Mouse (Mus musculus): ENCODE data around the gene Olfr1496. TPM values are rescaled to one million over a fixed set of nuclear protein-coding genes. Genes with fewer than 3 reads are reported as not detected.
"Not testable (repeated sequence)": the region's sequence is repeated elsewhere in the genome, so short reads cannot be mapped to it uniquely, and the experiment has no call there.

Olfr1496 gene
- not detected for total RNA-seq (2021)

- intact Hi-C loops (cut with DNase I): no loop called here
- DNase-seq (ENCODE audit: low spot score): no peak
Observed at GRCm38 (mm10) chr19:13777578-13777977, at the start of gene Olfr1496. Olfr1496 (plus strand) TSS chr19:13777878.

- DNase-seq (ENCODE audit: low spot score): no peak
- intact Hi-C loops (cut with DNase I): no loop called here
Observed at GRCm38 (mm10) chr19:13739428-13739827, 38.2 kb upstream of the Olfr1496 start, which contains the start of gene Olfr1494. Olfr1494 (plus strand) TSS chr19:13739728.

DNA sequence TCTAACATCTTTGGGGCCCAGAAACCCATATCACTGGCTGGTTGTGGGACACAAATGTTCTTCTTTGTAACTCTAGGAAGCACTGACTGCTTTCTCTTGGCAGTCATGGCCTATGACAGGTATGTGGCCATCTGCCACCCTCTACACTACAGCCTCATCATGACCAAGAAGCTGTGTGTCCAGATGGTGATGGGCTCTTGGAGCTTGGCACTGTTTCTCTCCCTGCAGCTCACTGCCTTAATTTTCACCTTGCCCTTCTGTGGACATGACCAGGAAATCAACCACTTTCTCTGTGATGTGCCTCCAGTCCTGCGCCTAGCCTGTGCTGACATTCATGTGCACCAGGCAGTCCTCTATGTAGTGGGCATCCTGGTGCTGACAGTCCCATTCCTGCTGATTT is 28.3 kb upstream of the Olfr1496 start:
- DNase-seq (ENCODE audit: low spot score): no peak
- intact Hi-C loops (cut with DNase I): no loop called here

DNA sequence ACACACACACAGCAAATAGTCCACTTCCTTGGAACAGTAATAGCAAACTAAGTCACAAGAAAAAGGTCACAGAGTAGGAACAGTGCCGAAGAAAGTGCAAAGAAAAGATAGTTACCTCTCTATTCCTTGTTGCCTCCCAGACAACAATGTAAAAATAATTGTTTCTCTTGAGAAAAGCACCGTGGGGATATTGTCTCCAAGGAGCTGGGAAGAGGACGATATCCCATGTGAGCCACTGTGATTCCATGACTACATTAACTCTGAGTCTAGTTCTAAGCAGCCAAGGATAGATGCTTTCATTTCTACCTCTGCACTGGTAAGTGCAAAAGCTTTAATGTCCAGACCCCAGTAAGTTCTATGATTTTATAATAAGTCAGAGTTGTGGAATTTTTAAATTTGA is 13.4 kb upstream of the Olfr1496 start, which contains the start of gene Olfr1495:
Gene Olfr1495 (plus strand): TSS at position 301 of the 400 bp plus-strand sequence.
- DNase-seq (ENCODE audit: low spot score): no peak
- intact Hi-C loops (cut with DNase I): no loop called here

DNA sequence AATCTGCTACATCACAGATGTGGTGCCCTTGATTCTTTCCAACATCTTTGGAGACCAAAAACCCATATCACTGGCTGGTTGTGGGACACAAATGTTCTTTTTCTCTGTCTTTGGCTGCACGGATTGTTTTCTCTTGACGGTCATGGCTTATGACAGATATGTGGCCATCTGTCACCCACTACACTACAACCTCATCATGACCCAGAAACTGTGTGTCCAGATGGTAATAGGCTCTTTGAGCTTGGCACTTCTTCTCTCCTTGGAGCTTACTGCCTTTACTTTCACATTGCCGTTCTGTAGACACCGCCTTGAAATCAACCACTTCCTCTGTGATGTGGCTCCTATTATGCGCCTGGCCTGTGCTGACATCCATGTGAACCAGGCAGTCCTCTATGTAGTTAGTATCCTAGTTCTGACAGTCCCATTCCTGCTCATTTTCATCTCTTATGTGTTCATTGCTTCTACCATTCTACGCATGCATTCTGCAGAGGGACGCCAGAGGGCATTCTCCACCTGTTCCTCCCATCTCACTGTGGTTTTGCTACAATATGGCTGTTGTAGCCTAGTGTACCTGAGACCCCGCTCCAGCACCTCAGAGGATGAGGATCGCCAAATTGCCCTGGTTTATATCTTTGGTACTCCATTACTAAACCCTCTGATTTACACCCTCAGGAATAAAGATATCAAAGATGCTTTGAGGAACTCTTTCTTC is 9.0 kb upstream of the Olfr1496 start:
- no peak for DNase-seq (ENCODE audit: low spot score)
- intact Hi-C loops (cut with DNase I): no loop called here

DNA sequence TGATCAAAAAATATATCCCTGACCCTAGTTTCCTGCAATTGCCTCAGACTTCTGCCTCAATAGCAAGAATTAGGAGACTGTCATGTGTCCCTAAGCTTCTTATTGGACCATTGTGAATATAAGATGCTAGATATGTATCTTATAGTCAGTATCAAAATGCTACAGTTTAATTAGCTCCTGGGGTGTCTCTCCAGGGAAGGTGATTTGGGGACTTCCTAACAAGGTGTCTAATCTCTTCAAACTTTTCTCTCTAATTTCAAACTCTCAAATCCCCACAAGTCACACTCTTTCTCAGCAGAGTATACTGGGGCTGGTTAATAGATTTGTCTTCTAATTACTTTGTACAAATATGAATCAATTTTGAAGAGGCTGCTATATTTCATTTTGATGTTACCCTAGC is 20.4 kb downstream of the Olfr1496 start, which contains the start of gene Olfr1497:
Gene Olfr1497 (minus strand): TSS at position 101 of the 400 bp plus-strand sequence.
- intact Hi-C loops (cut with DNase I): no loop called here
- DNase-seq (ENCODE audit: low spot score): no peak

GRCm38 (mm10) chr19:13805486-13805885 is 27.8 kb downstream of the Olfr1496 start:
- intact Hi-C loops (cut with DNase I); DNase-seq (ENCODE audit: low spot score): not testable (repeated sequence)

- no peak for DNase-seq (ENCODE audit: low spot score)
- intact Hi-C loops (cut with DNase I): no loop called here
Observed at GRCm38 (mm10) chr19:13812823-13813222, 35.1 kb downstream of the Olfr1496 start.

GRCm38 (mm10) chr19:13818827-13819226 is 41.1 kb downstream of the Olfr1496 start:
- intact Hi-C loops (cut with DNase I): no loop called here
- DNase-seq (ENCODE audit: low spot score): no peak

DNA sequence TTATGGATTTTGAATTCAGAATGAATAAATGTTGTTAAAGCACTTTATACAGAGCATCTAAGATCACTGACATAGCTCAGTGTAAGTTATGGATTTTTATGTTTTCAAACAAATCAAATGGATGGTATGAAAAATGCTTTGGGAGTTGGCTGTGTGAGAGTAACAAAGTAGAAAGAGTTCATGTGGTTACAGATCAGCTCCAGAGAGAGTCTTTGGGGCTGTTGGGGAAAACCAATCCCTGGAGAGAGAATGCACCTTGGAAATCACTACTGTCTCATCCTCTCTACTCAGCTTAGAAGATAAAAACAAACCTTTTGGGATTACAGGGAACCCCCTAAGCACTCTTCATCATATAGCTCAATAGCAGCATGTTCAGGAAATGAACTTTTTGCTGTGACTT is 41.7 kb downstream of the Olfr1496 start, which contains the start of gene Olfr1499:
Gene Olfr1499 (minus strand): TSS at position 101 of the 400 bp plus-strand sequence.
- intact Hi-C loops (cut with DNase I): no loop called here
- DNase-seq (ENCODE audit: low spot score): no peak

DNA sequence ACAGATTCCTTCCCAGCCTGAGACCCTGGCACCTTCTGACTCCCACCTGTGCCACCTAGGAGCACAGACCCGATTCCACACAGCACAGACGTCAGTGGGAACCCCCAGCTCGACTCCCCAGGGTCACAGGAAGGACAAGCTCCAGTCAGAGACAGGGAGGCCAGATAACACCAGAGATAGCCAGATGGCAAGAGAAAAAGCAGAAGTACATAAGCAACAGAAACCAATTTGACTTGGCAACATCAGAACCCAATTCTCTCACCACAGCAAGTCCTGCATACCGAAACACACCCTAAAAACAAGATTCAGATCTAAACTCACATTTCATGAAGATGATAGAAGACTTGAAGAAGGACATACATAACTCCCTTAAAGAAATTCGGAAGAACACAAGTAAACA is 43.2 kb downstream of the Olfr1496 start:
- DNase-seq (ENCODE audit: low spot score): no peak
- intact Hi-C loops (cut with DNase I): no loop called here

- intact Hi-C loops (cut with DNase I): no loop called here
- no peak for DNase-seq (ENCODE audit: low spot score)
Observed at GRCm38 (mm10) chr19:13828447-13828846, 50.8 kb downstream of the Olfr1496 start.

- intact Hi-C loops (cut with DNase I): no loop called here
- DNase-seq (ENCODE audit: low spot score): no peak
Observed at GRCm38 (mm10) chr19:13830388-13830787, 52.7 kb downstream of the Olfr1496 start, which contains the start of gene Olfr1500. Olfr1500 (minus strand) TSS chr19:13830488.

Other genes with a start within 250 kb of the Olfr1496 start
- not detected for gene Olfr1480, start 250.0 kb upstream of the Olfr1496 start, total RNA-seq (2021)
- gene Olfr1484, start 194.4 kb upstream of the Olfr1496 start, total RNA-seq (2021): not detected
- not detected for gene Olfr1487, start 160.5 kb upstream of the Olfr1496 start, total RNA-seq (2021)
- gene Olfr1489, start 146.3 kb upstream of the Olfr1496 start, total RNA-seq (2021): not detected
- not detected for gene Olfr1490, start 126.8 kb upstream of the Olfr1496 start, total RNA-seq (2021)
- not detected for gene Olfr1491, start 80.6 kb upstream of the Olfr1496 start, total RNA-seq (2021)
- gene Olfr1493-ps1, start 54.6 kb upstream of the Olfr1496 start, total RNA-seq (2021): not detected
- gene Olfr1494, start 38.1 kb upstream of the Olfr1496 start, total RNA-seq (2021): not detected
- not detected for gene Olfr1495, start 13.3 kb upstream of the Olfr1496 start, total RNA-seq (2021)
- not detected for gene Olfr1497, start 20.3 kb downstream of the Olfr1496 start, total RNA-seq (2021)
- not detected for gene Olfr1499, start 41.6 kb downstream of the Olfr1496 start, total RNA-seq (2021)
- not detected for gene Olfr1500, start 52.6 kb downstream of the Olfr1496 start, total RNA-seq (2021)
- not detected for gene Olfr1501, start 72.8 kb downstream of the Olfr1496 start, total RNA-seq (2021)
- gene Olfr1502, start 83.9 kb downstream of the Olfr1496 start, total RNA-seq (2021): not detected
- not detected for gene Olfr1504, start 120.0 kb downstream of the Olfr1496 start, total RNA-seq (2021)
- not detected for gene Olfr1505, start 135.7 kb downstream of the Olfr1496 start, total RNA-seq (2021)

Data from heart, postnatal 25 days (tissue).